Mouse (Mus musculus) forebrain, embryonic 14.5 days (tissue): ENCODE measurements at regions not wholly inside any gene's neighbourhood (a gene's known extent, or its start where the extent isn't known, plus 50 kb on each side); places are given as distances from the start of the nearest gene placed in this dataset.

Experiments
- ATAC-seq: fragments of 200-750 bp; cut with Nextera tagmentation; 2 replicates; pipeline ENCODE4 v1.8.0; 2017; ENCODE audit warnings: mild to moderate bottlenecking, moderate library complexity
- DNase-seq: peaks from one replicate; pipeline ENCODE4 v3.0.0-alpha.2; 2015; ENCODE audit warnings: low spot score
- H3K27ac ChIP-seq: fragments of 300-500 bp; sonication (generic); 2 replicates; pipeline ENCODE4 v1.5.1; 2014; ENCODE audit warnings: low read depth, mild to moderate bottlenecking, control low read depth, low read length, moderate library complexity
- H3K27me3 ChIP-seq: fragments of 300-500 bp; sonication (generic); replicated peaks from 2 replicates; pipeline ENCODE4 v1.6.1; 2014; ENCODE audit warnings: low read length, control low read depth, mixed read lengths; ENCODE audit not compliant: control insufficient read depth, insufficient read depth
- H3K36me3 ChIP-seq: fragments of 300-500 bp; sonication (generic); 2 replicates; pipeline ENCODE4 v1.6.1; 2014; ENCODE audit warnings: low read length, control low read depth; ENCODE audit not compliant: control insufficient read depth, insufficient read depth
- H3K4me1 ChIP-seq: fragments of 300-500 bp; sonication (generic); 2 replicates; pipeline ENCODE4 v1.6.1; 2014; ENCODE audit warnings: antibody characterized with exemption, low read length, control low read depth; ENCODE audit not compliant: control insufficient read depth, insufficient read depth
- H3K4me2 ChIP-seq: fragments of 300-500 bp; sonication (generic); 2 replicates; pipeline ENCODE4 v1.6.1; 2014; ENCODE audit warnings: mild to moderate bottlenecking, control low read depth, low read length
- H3K4me3 ChIP-seq: fragments of 300-500 bp; sonication (generic); 2 replicates; pipeline ENCODE4 v1.5.1; 2014; ENCODE audit warnings: low read depth, low read length, control low read depth
- H3K9ac ChIP-seq: fragments of 300-500 bp; sonication (generic); 2 replicates; pipeline ENCODE4 v1.6.1; 2014; ENCODE audit warnings: mild to moderate bottlenecking, low read length, control low read depth, moderate library complexity
- H3K9me3 ChIP-seq: fragments of 300-500 bp; sonication (generic); replicated peaks from 2 replicates; pipeline ENCODE4 v1.6.1; 2016; ENCODE audit warnings: low read length, control low read depth, mixed read lengths; ENCODE audit not compliant: control insufficient read depth
- WGBS: fragments of 180-500 bp; shearing (Covaris S2); extraction: QIAGEN DNeasy Blood & Tissue Kit; methylation state at CpG from one replicate; pipeline ENCODE4 v1.1.7; 2014; 5-methylcytosine and 5-hydroxymethylcytosine counted together

DNA sequence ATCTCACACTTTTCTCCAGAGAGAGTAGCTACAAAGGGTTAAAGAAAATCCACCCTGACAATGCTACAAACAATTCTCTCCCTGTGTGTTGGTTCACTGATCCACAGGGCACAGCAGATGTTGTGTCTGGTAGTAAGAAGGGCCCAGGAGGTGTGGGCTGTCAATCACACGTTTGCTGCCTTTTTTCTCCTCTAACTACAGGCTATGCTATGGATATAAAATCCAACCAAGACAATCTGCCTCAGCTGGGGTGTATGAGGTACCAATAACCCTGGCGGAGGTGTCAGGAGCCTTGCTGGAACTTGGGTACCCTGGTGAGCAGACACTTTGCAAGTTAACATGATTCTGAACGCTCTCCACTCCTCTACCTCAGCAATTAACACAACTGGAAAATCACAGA is 1002.1 kb upstream of the Pou3f2 start:
- WGBS: 16% methylated on average over 3 of the region's 3 CpGs
- no peak overlapping the region for H3K4me3 ChIP-seq
- H3K36me3 ChIP-seq: no peaks in the 10 kb centered on the region
- H3K9me3 ChIP-seq: no peaks in the 10 kb centered on the region
- peak; percentile 76 for DNase-seq
- no peak overlapping the region for H3K9ac ChIP-seq
- ATAC-seq: peak; percentile 92
- peaks cover 7% of the 10 kb centered on the region for H3K4me1 ChIP-seq
- no peaks in the 10 kb centered on the region for H3K27me3 ChIP-seq
- peak overlapping the region; percentile 50 for H3K27ac ChIP-seq
- H3K4me2 ChIP-seq: no peak overlapping the region

DNA sequence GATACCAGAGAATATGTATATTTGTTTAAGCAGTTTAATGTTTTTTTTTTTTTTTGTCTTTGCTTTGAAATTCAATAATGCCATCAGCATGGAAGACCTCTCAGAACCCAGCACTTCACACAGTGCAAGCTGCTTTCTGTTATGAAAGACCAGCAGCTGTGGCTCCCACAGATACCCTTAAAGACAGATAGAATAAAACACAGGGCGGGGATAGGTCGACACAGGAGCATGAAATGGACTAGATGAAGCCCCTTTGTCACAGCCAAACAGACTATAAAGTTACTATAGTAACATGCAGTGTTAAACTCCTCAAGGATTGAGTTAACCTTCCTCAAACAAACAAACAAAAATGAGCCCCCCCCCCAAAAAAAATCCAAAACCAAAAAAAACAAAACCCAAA is 1003.1 kb upstream of the Pou3f2 start:
- 15% methylated on average over 2 of the region's 2 CpGs for WGBS
- H3K27me3 ChIP-seq: no peaks in the 10 kb centered on the region
- no peak overlapping the region for H3K4me2 ChIP-seq
- H3K36me3 ChIP-seq: no peaks in the 10 kb centered on the region
- peak; percentile 46; the same call in 1 of the 2 replicates for ATAC-seq
- H3K4me1 ChIP-seq: peaks cover 7% of the 10 kb centered on the region
- no peaks in the 10 kb centered on the region for H3K9me3 ChIP-seq
- no peak overlapping the region for H3K4me3 ChIP-seq
- no peak overlapping the region for H3K9ac ChIP-seq
- DNase-seq: peak; percentile 34
- H3K27ac ChIP-seq: no peak overlapping the region

DNA sequence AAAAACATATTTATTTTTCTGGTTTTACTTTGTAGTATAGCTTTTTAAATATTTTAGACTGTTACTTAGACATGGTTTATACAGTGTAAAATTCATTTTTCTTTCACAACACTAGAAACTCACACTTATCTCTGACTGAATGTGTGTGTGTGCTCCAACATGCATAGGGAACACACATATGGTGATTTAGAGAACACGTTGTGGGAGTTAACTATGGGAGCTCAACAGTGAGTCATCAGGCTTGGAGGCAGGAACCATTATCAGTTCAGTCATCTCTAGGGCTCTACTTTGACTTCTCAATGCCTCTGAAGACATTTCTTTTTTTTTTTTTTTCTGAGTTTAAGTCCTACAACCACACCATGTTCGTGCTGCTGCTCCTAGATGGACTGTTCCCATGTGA is 997.5 kb upstream of the Mms22l start:
- DNase-seq (no peak), ATAC-seq (no peak)
- H3K4me1 ChIP-seq: no peaks in the 10 kb centered on the region
- no peak overlapping the region for H3K9ac ChIP-seq
- no peaks in the 10 kb centered on the region for H3K36me3 ChIP-seq
- no peaks in the 10 kb centered on the region for H3K27me3 ChIP-seq
- no peak overlapping the region for H3K4me3 ChIP-seq
- H3K9me3 ChIP-seq: no peaks in the 10 kb centered on the region
- H3K27ac ChIP-seq: no peak overlapping the region
- H3K4me2 ChIP-seq: no peak overlapping the region
- WGBS: 75% methylated on average over 2 of the region's 2 CpGs

DNA sequence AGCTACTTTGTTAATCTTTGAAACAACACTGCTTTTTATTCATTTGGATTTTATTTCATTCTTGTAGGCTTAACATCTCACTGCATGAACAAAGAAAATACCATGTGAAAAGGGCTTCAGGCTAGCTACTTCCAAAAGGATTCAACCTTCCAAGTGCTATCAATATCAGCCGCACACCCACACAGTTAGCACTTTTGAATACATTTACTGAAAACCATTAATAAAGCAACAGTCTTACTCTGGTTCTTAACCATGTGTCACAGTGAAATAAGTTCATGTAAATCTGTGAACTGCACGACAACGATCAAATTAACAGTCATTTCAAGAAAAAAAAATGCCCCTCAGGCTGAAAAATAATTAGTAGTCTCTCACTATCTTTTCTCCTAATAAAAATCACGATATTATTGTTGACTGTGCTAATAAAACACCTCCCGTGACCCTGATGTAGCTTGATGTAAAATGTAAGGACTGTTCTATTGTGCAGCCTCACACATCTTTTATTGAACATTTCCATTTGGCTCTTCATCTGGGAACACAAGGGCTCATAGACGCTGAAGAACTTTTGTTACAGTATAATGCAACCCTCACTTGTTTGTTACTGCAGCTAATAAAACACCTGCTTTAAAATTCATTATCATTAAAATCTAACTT is 991.4 kb upstream of the Mms22l start:
- Histone ChIP-seq H3K9ac (no peak overlapping the region), H3K4me2 (no peak overlapping the region), H3K9me3 (no peaks in the 10 kb centered on the region), H3K27me3 (no peaks in the 10 kb centered on the region), H3K27ac (no peak overlapping the region; the same call in 1 of the 2 replicates), H3K4me3 (no peak overlapping the region), H3K4me1 (peaks cover 4% of the 10 kb centered on the region; the same call in 1 of the 2 replicates), H3K36me3 (no peaks in the 10 kb centered on the region)
- DNase-seq (peak; percentile 59), ATAC-seq (peak; percentile 75; the same call in 1 of the 2 replicates)
- 19% methylated on average over 6 of the region's 6 CpGs for WGBS

DNA sequence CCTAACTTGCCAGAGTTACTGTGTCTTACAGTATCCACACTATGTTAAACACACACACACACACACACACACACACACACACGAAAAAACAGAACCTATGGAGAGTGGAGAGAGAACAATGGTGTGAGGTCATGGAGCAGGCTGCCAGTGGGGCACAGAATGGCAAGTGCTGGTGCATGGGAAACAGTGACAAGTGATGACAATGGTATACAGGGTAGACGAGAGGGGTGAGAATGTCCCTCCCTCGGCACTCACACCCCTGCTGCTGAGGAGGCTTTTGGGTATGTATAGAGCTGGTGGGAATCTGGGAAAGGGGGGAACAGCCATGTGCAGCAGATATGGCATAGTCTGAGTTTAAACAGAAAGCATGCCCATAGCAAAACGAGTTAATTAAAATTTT is 985.4 kb upstream of the Mms22l start:
- ATAC-seq (peak; percentile 30; the same call in 1 of the 2 replicates), DNase-seq (peak; percentile 32)
- Histone ChIP-seq H3K9ac (no peak overlapping the region), H3K4me2 (no peak overlapping the region), H3K36me3 (no peaks in the 10 kb centered on the region), H3K27me3 (no peaks in the 10 kb centered on the region), H3K4me1 (peaks cover 9% of the 10 kb centered on the region; the same call in 1 of the 2 replicates), H3K27ac (no peak overlapping the region), H3K4me3 (no peak overlapping the region), H3K9me3 (no peaks in the 10 kb centered on the region)
- WGBS: 8% methylated on average over 4 of the region's 4 CpGs

DNA sequence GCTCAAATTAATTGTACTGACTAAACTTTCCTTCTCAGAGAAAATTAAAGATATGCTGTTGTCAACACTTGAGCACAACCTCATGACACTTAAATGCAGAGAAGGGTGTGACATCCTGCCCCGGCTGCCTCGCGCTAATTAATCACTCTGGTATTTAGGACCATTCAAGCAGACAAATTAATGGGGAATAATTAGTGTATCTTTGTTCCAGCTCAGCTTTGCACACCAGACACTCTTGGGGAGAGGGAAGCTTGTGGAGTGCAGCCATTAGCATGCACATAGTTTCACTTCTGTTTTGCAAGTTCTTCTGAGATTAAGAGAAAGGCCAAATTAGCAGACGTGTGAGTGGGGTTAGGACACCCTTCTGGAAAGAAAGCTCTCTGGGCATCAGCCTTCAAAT is 984.2 kb upstream of the Mms22l start:
- ATAC-seq (peak; percentile 91), DNase-seq (peak; percentile 91)
- 4% methylated on average over 4 of the region's 4 CpGs for WGBS
- H3K27ac ChIP-seq: no peak overlapping the region
- no peak overlapping the region for H3K4me2 ChIP-seq
- H3K9me3 ChIP-seq: no peaks in the 10 kb centered on the region
- H3K9ac ChIP-seq: no peak overlapping the region
- H3K36me3 ChIP-seq: no peaks in the 10 kb centered on the region
- no peak overlapping the region for H3K4me3 ChIP-seq
- H3K27me3 ChIP-seq: no peaks in the 10 kb centered on the region
- H3K4me1 ChIP-seq: peaks cover 9% of the 10 kb centered on the region; the same call in 1 of the 2 replicates

DNA sequence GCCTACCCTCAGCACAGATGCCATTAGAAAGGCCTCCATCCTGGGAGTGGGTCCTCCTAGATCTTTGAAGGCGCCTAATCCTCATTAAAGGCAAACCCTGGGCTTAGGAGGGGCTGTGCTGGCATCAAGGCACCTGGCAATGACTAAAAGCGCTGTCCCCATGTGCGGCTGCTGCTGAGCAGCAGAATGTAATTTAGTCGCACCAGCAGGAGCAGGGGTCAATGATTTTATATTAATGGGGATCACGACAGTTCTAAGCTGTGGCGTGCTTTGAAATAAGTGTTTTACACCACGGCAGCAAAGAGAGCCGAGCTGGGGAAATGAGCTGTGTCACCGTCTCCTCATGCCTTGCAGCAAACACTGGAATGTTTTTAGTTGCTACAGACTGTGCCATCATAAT is 982.3 kb upstream of the Mms22l start:
- H3K4me3 ChIP-seq: no peak overlapping the region
- H3K9me3 ChIP-seq: no peaks in the 10 kb centered on the region
- 1% methylated on average over 9 of the region's 9 CpGs for WGBS
- H3K27me3 ChIP-seq: no peaks in the 10 kb centered on the region
- H3K4me1 ChIP-seq: peaks cover 9% of the 10 kb centered on the region; the same call in 1 of the 2 replicates
- no peaks in the 10 kb centered on the region for H3K36me3 ChIP-seq
- peak overlapping the region; percentile 25; the same call in 1 of the 2 replicates for H3K9ac ChIP-seq
- H3K4me2 ChIP-seq: peak overlapping the region; percentile 38
- peak; percentile 78 for ATAC-seq
- peak; percentile 82 for DNase-seq
- H3K27ac ChIP-seq: peak overlapping the region; percentile 39; the same call in 1 of the 2 replicates
